Mouse (Mus musculus): Measurements from ENCODE around the gene Nsun7.

The Nsun7 gene

GRCm38 (mm10) chr5:66279650-66280049 is 20.0 kb downstream of the Nsun7 start:
- DNase-seq (ENCODE audit: extremely low spot score) = no peak

GRCm38 (mm10) chr5:66280742-66281141 is 21.0 kb downstream of the Nsun7 start:
- DNase-seq (ENCODE audit: extremely low spot score) = no peak

GRCm38 (mm10) chr5:66294106-66294625 is 34.5 kb downstream of the Nsun7 start:
- DNase-seq (ENCODE audit: extremely low spot score) = no peak

- DNase-seq (ENCODE audit: extremely low spot score) = no peak
Measured at GRCm38 (mm10) chr5:66294952-66295351, 35.3 kb downstream of the Nsun7 start.

- DNase-seq (ENCODE audit: extremely low spot score) = no peak
Measured at GRCm38 (mm10) chr5:66296116-66296515, 36.4 kb downstream of the Nsun7 start.

- DNase-seq (ENCODE audit: extremely low spot score) = no peak
Measured at GRCm38 (mm10) chr5:66298856-66299255, 39.2 kb downstream of the Nsun7 start.

GRCm38 (mm10) chr5:66300576-66300975 is 40.9 kb downstream of the Nsun7 start:
- no peak for DNase-seq (ENCODE audit: extremely low spot score)

- DNase-seq (ENCODE audit: extremely low spot score) = no peak
Measured at GRCm38 (mm10) chr5:66302085-66302815, 42.6 kb downstream of the Nsun7 start.

- DNase-seq (ENCODE audit: extremely low spot score) = no peak
Measured at GRCm38 (mm10) chr5:66302873-66303272, 43.2 kb downstream of the Nsun7 start.

- DNase-seq (ENCODE audit: extremely low spot score) = no peak
Measured at GRCm38 (mm10) chr5:66304300-66305067, 44.8 kb downstream of the Nsun7 start.

GRCm38 (mm10) chr5:66305511-66305910 is 45.8 kb downstream of the Nsun7 start:
- DNase-seq (ENCODE audit: extremely low spot score) = no peak

GRCm38 (mm10) chr5:66310328-66310727 is 50.6 kb downstream of the Nsun7 start:
- DNase-seq (ENCODE audit: extremely low spot score) = peak; percentile 20

- no peak for DNase-seq (ENCODE audit: extremely low spot score)
Measured at GRCm38 (mm10) chr5:66310806-66311205, 51.1 kb downstream of the Nsun7 start.

- no peak for DNase-seq (ENCODE audit: extremely low spot score)
Measured at GRCm38 (mm10) chr5:66315791-66316190, 56.1 kb downstream of the Nsun7 start.

- DNase-seq (ENCODE audit: extremely low spot score) = no peak
Measured at GRCm38 (mm10) chr5:66319341-66319740, 59.6 kb downstream of the Nsun7 start.

GRCm38 (mm10) chr5:66319827-66320404 is 60.2 kb downstream of the Nsun7 start:
- DNase-seq (ENCODE audit: extremely low spot score) = no peak

- DNase-seq (ENCODE audit: extremely low spot score) = no peak
Measured at GRCm38 (mm10) chr5:66323131-66323530, 63.4 kb downstream of the Nsun7 start.

GRCm38 (mm10) chr5:66323603-66324002 is 63.9 kb downstream of the Nsun7 start:
- no peak for DNase-seq (ENCODE audit: extremely low spot score)

GRCm38 (mm10) chr5:66326395-66326794 is 66.7 kb downstream of the Nsun7 start:
- no peak for DNase-seq (ENCODE audit: extremely low spot score)

GRCm38 (mm10) chr5:66327949-66328726 is 68.4 kb downstream of the Nsun7 start:
- no peak for DNase-seq (ENCODE audit: extremely low spot score)

- DNase-seq (ENCODE audit: extremely low spot score) = no peak
Measured at GRCm38 (mm10) chr5:66328766-66329165, 69.1 kb downstream of the Nsun7 start.

GRCm38 (mm10) chr5:66330806-66331205 is 71.1 kb downstream of the Nsun7 start:
- DNase-seq (ENCODE audit: extremely low spot score) = no peak

All from embryo, embryonic 9.5 days (tissue).